Mouse (Mus musculus): ENCODE measurements around the gene Faim. TPM values are rescaled to one million over a fixed set of nuclear protein-coding genes. Genes with fewer than 3 reads are reported as not detected.

The Faim gene
- total RNA-seq, 2 experiments from 2014 or later, result 8.7 to 8.9 TPM

- no peak for DNase-seq
- intact Hi-C loops (cut with DNase I), result no loop called here
Measured at GRCm38 (mm10) chr9:99035575-99035974, 49.4 kb downstream of the Faim start, which contains the start of gene Gm1123. TSS of gene Gm1123 (minus strand) at chr9:99035715.

DNA sequence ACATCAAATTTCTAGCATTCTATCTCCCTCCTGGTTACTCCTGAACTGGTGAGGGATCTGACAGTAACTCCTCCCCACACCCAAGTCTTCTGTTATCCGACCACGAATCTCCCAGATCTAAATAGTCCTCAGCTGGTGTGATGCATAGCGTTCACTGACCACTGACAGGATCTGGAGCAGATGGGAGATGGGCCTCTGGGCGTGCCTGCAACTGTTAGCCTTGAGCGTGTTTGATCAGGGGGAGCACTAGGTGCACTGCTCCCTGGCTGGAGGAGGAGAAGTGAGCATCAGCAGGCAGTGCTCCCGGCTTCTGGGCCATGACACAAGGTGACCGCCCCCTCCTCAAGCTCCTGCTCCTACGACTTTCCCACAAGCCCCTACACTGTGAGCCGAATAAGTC is 55.8 kb downstream of the Faim start:
- no peak for DNase-seq
- intact Hi-C loops (cut with DNase I), result no loop called here

GRCm38 (mm10) chr9:99042641-99043040 is 56.5 kb downstream of the Faim start:
- DNase-seq, result no peak
- intact Hi-C loops (cut with DNase I), result no loop called here

DNA sequence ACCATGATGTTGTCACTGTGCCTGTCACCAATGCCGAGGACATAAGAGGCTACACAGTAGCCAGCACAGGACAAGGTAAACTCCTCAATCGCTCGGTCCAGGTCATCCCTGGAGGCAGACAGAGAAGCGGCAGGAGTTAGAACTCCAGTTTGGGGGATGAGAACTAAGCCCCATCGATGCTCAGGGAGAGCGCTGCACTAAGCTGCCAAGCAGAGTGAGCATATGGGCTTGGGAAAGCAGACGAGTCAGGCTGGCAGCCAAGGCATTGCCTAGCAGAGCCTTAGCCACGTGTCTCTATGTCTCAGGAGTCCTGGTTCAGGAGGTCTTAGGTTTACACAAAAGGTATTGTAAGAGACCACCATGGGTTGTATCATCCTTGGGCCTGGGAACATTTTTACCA is 58.6 kb downstream of the Faim start:
- no peak for DNase-seq
- intact Hi-C loops (cut with DNase I), result loop anchor here (5.0 kb wide), 1 partner anchor 67 kb away; no protein-coding TSS in a partner anchor

- intact Hi-C loops (cut with DNase I), result loop anchor here (5.0 kb wide), 1 partner anchor 71 kb away; no protein-coding TSS in a partner anchor
- peak; percentile 48 to 54 for DNase-seq
Measured at GRCm38 (mm10) chr9:99048724-99049250, 62.6 kb downstream of the Faim start.

GRCm38 (mm10) chr9:99049760-99050159 is 63.6 kb downstream of the Faim start:
- intact Hi-C loops (cut with DNase I), result loop anchor here (5.0 kb wide), 1 partner anchor 72 kb away; no protein-coding TSS in a partner anchor
- DNase-seq, result peak; percentile 5 to 8

Other genes with a start within 250 kb of the Faim start
- gene Prr23a1, start 143.9 kb upstream of the Faim start, total RNA-seq (2021), result not detected
- not detected for gene Prr23a2, start 129.9 kb upstream of the Faim start, total RNA-seq (2021)
- not detected for gene Prr23a3, start 121.6 kb upstream of the Faim start, total RNA-seq (2021)
- gene 7420426K07Rik, start 83.3 kb upstream of the Faim start, total RNA-seq (2021), result not detected
- gene Foxl2, start 31.1 kb upstream of the Faim start, total RNA-seq (2021), result not detected
- not detected for gene Gm1123, start 49.3 kb downstream of the Faim start, total RNA-seq (2021)
- gene Pik3cb, start 154.2 kb downstream of the Faim start, total RNA-seq (2021), result 10 to 100 TPM; 11.3 to 12.1 TPM

Data from heart, postnatal 10 days (tissue).